Mouse (Mus musculus) liver, adult 2 months (tissue): ENCODE data around the gene 1110008P14Rik. TPM values are rescaled to one million over a fixed set of nuclear protein-coding genes. Genes with fewer than 3 reads are reported as not detected.

ENCODE experiments used
- DNase-seq: peaks from one replicate; pipeline ENCODE4 v3.0.0-alpha.2; 2011; ENCODE audit warnings: low read depth, low spot score; ENCODE audit errors: extremely low read depth
- H3K27ac ChIP-seq: fragments of 200-500 bp; replicated peaks from 2 replicates; pipeline ENCODE4 v1.5.1; 2012; ENCODE audit warnings: low read depth, mild to moderate bottlenecking, control low read depth, inconsistent platforms, low read length; ENCODE audit not compliant: insufficient read depth
- H3K27me3 ChIP-seq: fragments of 200-500 bp; 2 replicates; pipeline ENCODE4 v1.6.1; 2012; ENCODE audit warnings: mild to moderate bottlenecking, moderate library complexity, low read length, inconsistent platforms; ENCODE audit not compliant: control insufficient read depth, insufficient read depth
- H3K36me3 ChIP-seq: fragments of 200-500 bp; 2 replicates; pipeline ENCODE4 v1.6.1; 2012; ENCODE audit warnings: low read length, inconsistent platforms; ENCODE audit not compliant: control insufficient read depth, insufficient read depth
- H3K4me1 ChIP-seq: fragments of 200-500 bp; 2 replicates; pipeline ENCODE4 v1.6.1; 2011; ENCODE audit warnings: low read length; ENCODE audit not compliant: control insufficient read depth, insufficient read depth
- H3K4me3 ChIP-seq: fragments of 200-500 bp; 2 replicates; pipeline ENCODE4 v1.5.1; 2011; ENCODE audit warnings: low read depth, mild to moderate bottlenecking, control low read depth, low read length, moderate library complexity; ENCODE audit not compliant: insufficient read depth
- H3K79me2 ChIP-seq: fragments of 200-500 bp; 2 replicates; pipeline ENCODE4 v1.6.1; 2012; ENCODE audit warnings: inconsistent platforms, mild to moderate bottlenecking, low read length, moderate library complexity; ENCODE audit not compliant: control insufficient read depth, insufficient read depth
- H3K9ac ChIP-seq: fragments of 200-500 bp; 2 replicates; pipeline ENCODE4 v1.6.1; 2012; ENCODE audit warnings: low read depth, mild to moderate bottlenecking, control low read depth, inconsistent platforms, low read length
- CTCF ChIP-seq: fragments of 200-500 bp; IDR thresholded peaks from 2 replicates; pipeline ENCODE4 v1.5.1; 2011; ENCODE audit warnings: low read depth, low read length, control low read depth
- POLR2A ChIP-seq: fragments of 200-500 bp; IDR thresholded peaks from 2 replicates; pipeline ENCODE4 v1.6.1; 2011; ENCODE audit warnings: low read length, control low read depth; ENCODE audit not compliant: insufficient read depth; ENCODE audit errors: extremely low read depth
- WGBS: fragments of 180-500 bp; shearing (Covaris S2); methylation state at CpG from one replicate; pipeline ENCODE4 v1.1.7; 2018; 5-methylcytosine and 5-hydroxymethylcytosine counted together
- polyA plus RNA-seq: library from polyadenylated mRNA; depleted of rRNA; stranded (reverse); fragments of >200 nt; gene quantifications from 2 replicates; pipeline ENCODE4 v1.2.3, GENCODE M21; 2012
- total RNA-seq: library from RNA; depleted of rRNA; stranded (reverse); fragments of >200 nt; gene quantifications from 2 replicates; pipeline ENCODE4 v1.2.3, GENCODE M21; 2014

1110008P14Rik gene
- total and polyA plus RNA-seq, 2 experiments = 32.5 to 103 TPM

DNA sequence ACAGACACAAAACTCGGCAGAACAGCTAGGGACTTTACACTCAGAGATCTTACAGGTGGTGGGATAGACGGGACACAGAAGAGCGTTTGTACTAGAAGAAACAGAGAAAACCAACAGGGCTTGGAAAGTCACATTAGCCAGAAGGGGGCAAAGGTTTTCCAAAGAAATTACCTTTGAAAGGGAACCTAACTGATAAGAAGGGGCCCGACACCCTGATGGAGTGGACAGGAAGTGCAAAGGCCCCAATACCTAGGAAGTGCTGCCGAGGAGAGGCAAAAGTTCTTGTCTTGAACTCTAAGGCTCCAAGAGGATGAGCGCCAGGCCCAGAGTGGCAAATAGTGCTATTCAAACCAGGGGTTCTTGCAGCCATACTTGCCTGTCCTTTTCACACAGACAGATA is 27.9 kb downstream of the 1110008P14Rik start:
- Histone ChIP-seq H3K79me2 (no peaks in the 10 kb centered on the region), H3K9ac (no peak overlapping the region), H3K4me3 (no peak overlapping the region), H3K27me3 (peaks cover 12% of the 10 kb centered on the region; the same call in 1 of the 2 replicates), H3K4me1 (no peaks in the 10 kb centered on the region), H3K36me3 (no peaks in the 10 kb centered on the region), H3K27ac (no peak overlapping the region)
- TF ChIP-seq POLR2A = no peak
- TF ChIP-seq CTCF = no peak
- WGBS = 54% methylated on average over 6 of the region's 6 CpGs
- DNase-seq = no peak

GRCm38 (mm10) chr2:32353007-32353542 is 28.7 kb downstream of the 1110008P14Rik start, which contains the start of gene Dnm1:
Gene Dnm1, minus strand, starts transcription at chr2:32353338.
- Histone ChIP-seq H3K4me1 (no peaks in the 10 kb centered on the region), H3K36me3 (no peaks in the 10 kb centered on the region), H3K27me3 (peaks cover 12% of the 10 kb centered on the region; the same call in 1 of the 2 replicates), H3K9ac (peak within 1 kb of the TSS; percentile 73), H3K27ac (no peak within 1 kb of the TSS), H3K79me2 (no peaks in the 10 kb centered on the region), H3K4me3 (peak within 1 kb of the TSS; percentile 65)
- WGBS = under 1% methylated on average over 63 of the region's 63 CpGs
- DNase-seq = peak; percentile 45
- TF ChIP-seq POLR2A (no peak), CTCF (peak; percentile 85)

DNA sequence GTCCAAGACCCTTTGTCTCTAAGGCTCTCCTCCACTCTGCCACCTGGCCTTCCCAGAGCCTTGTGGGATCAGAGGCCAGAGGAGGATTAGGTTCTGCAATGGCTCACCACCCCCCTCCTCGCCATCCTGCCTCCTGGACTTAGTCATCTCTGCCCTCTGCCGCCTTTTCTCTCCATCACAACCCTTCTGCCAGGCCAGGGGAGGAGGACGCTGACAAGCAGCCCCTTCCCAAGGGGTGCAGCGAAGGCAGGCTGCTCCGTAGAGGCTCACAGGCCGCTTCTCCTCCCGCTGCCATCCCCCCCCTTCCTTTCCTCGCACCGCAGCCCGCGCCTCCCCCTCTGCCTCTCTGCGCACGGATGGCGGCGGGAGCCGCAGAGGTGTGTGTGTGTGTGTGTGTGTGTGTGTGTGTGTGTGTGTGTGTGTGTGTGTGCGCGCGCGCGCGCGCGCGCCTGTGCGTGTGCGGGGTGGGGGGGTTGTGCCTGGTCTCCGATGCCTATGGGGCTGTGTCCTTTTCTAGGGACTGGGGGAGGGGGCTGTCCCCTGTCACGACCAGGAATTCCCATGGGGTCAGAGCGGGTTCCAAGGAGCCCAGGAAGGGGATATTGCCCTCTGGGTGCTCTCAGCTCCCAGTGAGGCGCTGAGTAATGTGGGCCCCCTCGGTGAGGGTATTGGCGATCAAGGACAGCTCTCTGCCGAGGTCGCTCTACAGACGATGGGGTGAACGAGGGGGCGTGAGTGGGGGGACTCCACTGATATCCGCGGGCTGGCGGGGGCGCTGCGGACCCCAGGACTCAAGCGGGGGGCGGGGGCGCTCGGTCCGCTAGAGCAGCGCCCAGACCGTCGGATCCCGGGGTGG is 29.4 kb downstream of the 1110008P14Rik start, which contains the start of gene Ciz1:
Gene Ciz1, plus strand, starts transcription at position 177 of the 856 bp plus-strand sequence.
- peaks cover 12% of the 10 kb centered on the region; the same call in 1 of the 2 replicates for H3K27me3 ChIP-seq
- TF ChIP-seq CTCF (no peak), POLR2A (no peak)
- no peak within 1 kb of the TSS for H3K27ac ChIP-seq
- no peaks in the 10 kb centered on the region for H3K36me3 ChIP-seq
- 5% methylated on average over 34 of the region's 52 CpGs for WGBS
- no peak for DNase-seq
- H3K9ac ChIP-seq = peak within 1 kb of the TSS; percentile 73
- peak within 1 kb of the TSS; percentile 65 for H3K4me3 ChIP-seq
- H3K79me2 ChIP-seq = no peaks in the 10 kb centered on the region
- H3K4me1 ChIP-seq = no peaks in the 10 kb centered on the region

DNA sequence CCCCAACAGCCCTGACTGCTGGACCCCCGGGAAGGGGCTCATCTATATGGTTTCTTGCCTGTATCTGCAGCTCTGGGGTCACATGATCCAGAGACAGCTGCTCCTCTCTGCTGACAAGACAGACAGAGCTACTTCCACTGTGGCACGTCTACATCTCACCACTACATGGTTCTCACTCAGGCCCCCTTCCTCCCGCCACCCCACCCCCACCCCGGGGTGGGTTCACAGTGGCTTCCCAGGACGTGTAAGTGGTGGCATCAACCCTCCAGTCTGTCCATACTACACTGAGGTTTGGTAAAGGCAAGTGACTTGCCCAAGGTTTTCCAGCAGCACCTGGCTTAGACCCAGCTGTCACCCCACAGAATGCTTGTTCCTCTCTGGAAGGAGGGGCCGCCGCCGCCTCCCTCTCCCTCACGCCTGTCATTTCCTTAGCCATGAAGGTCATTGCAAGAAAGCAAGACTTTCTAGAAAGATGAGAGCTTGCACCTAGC is 30.2 kb downstream of the 1110008P14Rik start:
- 70% methylated on average over 9 of the region's 9 CpGs for WGBS
- H3K9ac ChIP-seq = no peak overlapping the region
- no peak overlapping the region for H3K4me3 ChIP-seq
- no peaks in the 10 kb centered on the region for H3K79me2 ChIP-seq
- peaks cover 12% of the 10 kb centered on the region; the same call in 1 of the 2 replicates for H3K27me3 ChIP-seq
- no peak for TF ChIP-seq CTCF
- no peak for TF ChIP-seq POLR2A
- no peak overlapping the region for H3K27ac ChIP-seq
- H3K36me3 ChIP-seq = no peaks in the 10 kb centered on the region
- H3K4me1 ChIP-seq = no peaks in the 10 kb centered on the region
- DNase-seq = no peak

DNA sequence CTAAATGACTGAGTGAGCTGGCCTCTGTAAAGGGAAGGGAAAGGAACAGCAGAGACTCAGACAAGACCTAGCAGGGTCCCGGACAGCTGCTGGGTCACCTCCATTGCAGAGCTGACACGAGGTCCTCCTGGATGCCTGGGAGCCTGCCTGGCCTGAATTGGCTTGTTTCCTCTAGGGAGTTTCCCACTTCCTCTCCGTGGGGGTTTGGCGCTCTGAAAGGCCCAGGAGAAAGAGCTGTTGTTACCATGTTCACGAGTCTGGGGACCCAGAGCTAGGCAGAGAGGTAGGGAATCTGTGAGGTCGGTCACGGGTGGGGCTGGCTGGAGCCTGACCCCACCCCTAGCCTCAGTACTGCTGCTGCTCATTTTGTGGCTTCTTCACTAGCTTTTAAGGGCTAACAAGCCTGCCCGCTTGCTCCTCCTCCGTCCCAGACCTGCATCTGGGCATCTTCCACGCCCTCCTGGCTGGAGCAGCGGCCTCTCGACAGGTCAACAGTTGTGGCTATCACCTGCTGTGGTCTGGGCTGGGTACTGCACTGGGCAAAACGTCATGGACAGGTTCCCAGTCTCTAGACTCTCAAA is 31.2 kb downstream of the 1110008P14Rik start:
- Histone ChIP-seq H3K27ac (no peak overlapping the region), H3K4me1 (no peaks in the 10 kb centered on the region), H3K4me3 (no peak overlapping the region), H3K79me2 (no peaks in the 10 kb centered on the region), H3K27me3 (peaks cover 12% of the 10 kb centered on the region; the same call in 1 of the 2 replicates), H3K36me3 (no peaks in the 10 kb centered on the region), H3K9ac (no peak overlapping the region)
- no peak for DNase-seq
- TF ChIP-seq POLR2A (no peak), CTCF (no peak)
- WGBS = 71% methylated on average over 13 of the region's 13 CpGs
